Mouse (Mus musculus) thymus, adult 2 months (tissue): ENCODE results near the gene Pax7.

Experiments used
- CTCF ChIP-seq: fragments of 200-500 bp; IDR thresholded peaks from 2 replicates; pipeline ENCODE4 v1.5.1; 2012; ENCODE audit warnings: mild to moderate bottlenecking, control low read depth, low read length, moderate library complexity, borderline replicate concordance; ENCODE audit not compliant: control insufficient read depth, poor library complexity, insufficient read depth; ENCODE audit errors: extremely low read depth
- POLR2A ChIP-seq: fragments of 200-500 bp; IDR thresholded peaks from 2 replicates; pipeline ENCODE4 v1.6.1; 2012; ENCODE audit warnings: mild to moderate bottlenecking, low read length, control low read depth, moderate library complexity; ENCODE audit not compliant: control insufficient read depth, poor library complexity, insufficient read depth; ENCODE audit errors: extremely low read depth

- TF ChIP-seq CTCF (no peak), POLR2A (no peak)
These were observed 71.4 kb downstream of the Pax7 start for GRCm38 (mm10) chr4:139761911-139762310.
